Mouse (Mus musculus) heart, postnatal 0 days (tissue): Measurements from ENCODE around the gene Rcor2. TPM values are rescaled to one million over a fixed set of nuclear protein-coding genes. Genes with fewer than 3 reads are reported as not detected.

Source experiments
- ATAC-seq: fragments of 200-750 bp; cut with Nextera tagmentation; 2 replicates; pipeline ENCODE4 v1.8.0; 2017; ENCODE audit warnings: low read depth, moderate number of reproducible peaks, moderate library complexity; ENCODE audit not compliant: insufficient read depth
- DNase-seq: peaks from one replicate; pipeline ENCODE4 v3.0.0-alpha.2; 2016; ENCODE audit warnings: low spot score
- H3K27ac ChIP-seq: fragments of 300-500 bp; sonication (generic); 2 replicates; pipeline ENCODE4 v1.5.1; 2014; ENCODE audit warnings: low read depth, mild to moderate bottlenecking
- H3K27me3 ChIP-seq: fragments of 300-500 bp; sonication (generic); 2 replicates; pipeline ENCODE4 v1.6.1; 2014; ENCODE audit warnings: low read length, mixed read lengths; ENCODE audit not compliant: control insufficient read depth, insufficient read depth
- H3K36me3 ChIP-seq: fragments of 300-500 bp; sonication (generic); replicated peaks from 2 replicates; pipeline ENCODE4 v1.6.1; 2014; ENCODE audit warnings: low read length, mixed read lengths; ENCODE audit not compliant: control insufficient read depth, insufficient read depth
- H3K4me1 ChIP-seq: fragments of 300-500 bp; sonication (generic); 2 replicates; pipeline ENCODE4 v1.6.1; 2014; ENCODE audit warnings: antibody characterized with exemption; ENCODE audit not compliant: control insufficient read depth, insufficient read depth
- H3K4me2 ChIP-seq: fragments of 300-500 bp; sonication (generic); 2 replicates; pipeline ENCODE4 v1.6.1; 2014; ENCODE audit warnings: low read depth, mild to moderate bottlenecking, low read length, moderate library complexity
- H3K4me3 ChIP-seq: fragments of 300-500 bp; sonication (generic); 2 replicates; pipeline ENCODE4 v1.5.1; 2014; ENCODE audit warnings: low read depth, low read length
- H3K9ac ChIP-seq: fragments of 300-500 bp; sonication (generic); replicated peaks from 2 replicates; pipeline ENCODE4 v1.6.1; 2014; ENCODE audit warnings: low read depth, low read length, mixed read lengths
- H3K9me3 ChIP-seq: fragments of 300-500 bp; sonication (generic); replicated peaks from 2 replicates; pipeline ENCODE4 v1.6.1; 2016; ENCODE audit warnings: low read length; ENCODE audit not compliant: control insufficient read depth
- CTCF ChIP-seq: IDR thresholded peaks from 2 replicates; pipeline ENCODE4 v1.5.1; 2016; ENCODE audit warnings: antibody characterized with exemption, control low read depth, low read depth
- EP300 ChIP-seq: IDR thresholded peaks from 2 replicates; pipeline ENCODE4 v1.6.1; 2016; ENCODE audit warnings: antibody characterized with exemption, low read depth
- WGBS: fragments of 180-500 bp; shearing (Covaris S2); extraction: QIAGEN DNeasy Blood & Tissue Kit; methylation state at CpG from one replicate; pipeline ENCODE4 v1.1.7; 2014; 5-methylcytosine and 5-hydroxymethylcytosine counted together
- polyA plus RNA-seq: library from polyadenylated mRNA; unstranded; fragments of >200 nt; fragmentation: Nextera tagmentation; extraction: Ambion mirVana; gene quantifications from 2 replicates; pipeline ENCODE4 v1.2.1, GENCODE M21; 2015
- total RNA-seq: library from RNA; depleted of rRNA; stranded (reverse); fragments of >200 nt; gene quantifications from 2 replicates; pipeline ENCODE4 v1.2.3, GENCODE M21; 2014; ENCODE audit warnings: low replicate concordance

Gene Rcor2
- total and polyA plus RNA-seq, 2 experiments from 2014 or later, result 9.7 to 40.0 TPM

DNA sequence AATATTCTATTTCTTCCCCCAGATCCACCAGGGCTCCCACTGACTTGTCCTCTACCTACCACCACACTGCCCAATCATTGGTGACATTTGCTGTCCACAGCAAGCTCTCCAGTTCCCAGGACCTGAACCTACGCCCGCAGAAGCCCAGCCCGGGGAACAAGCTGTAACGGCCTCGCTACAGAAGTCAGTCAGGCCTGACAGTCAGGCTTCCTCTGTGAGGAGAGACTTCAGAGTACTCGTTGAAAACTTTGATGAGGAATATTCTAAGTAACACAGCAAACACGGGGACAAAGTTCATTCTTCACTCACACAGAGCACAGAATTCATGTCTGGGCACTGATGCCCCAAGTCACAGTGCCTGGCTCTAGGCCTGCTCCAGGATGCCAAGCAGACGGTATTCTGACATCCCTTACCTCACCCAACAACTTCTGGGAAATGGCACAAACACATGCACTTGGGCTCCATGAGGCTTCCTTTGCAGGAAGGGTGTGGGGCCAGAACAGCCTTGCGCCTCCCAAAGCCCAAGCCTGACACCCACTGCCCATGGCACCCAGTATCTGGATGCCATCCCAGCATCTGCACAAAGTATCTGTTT, 41.9 kb upstream of the Rcor2 start:
- no peak for TF ChIP-seq EP300
- no peak for TF ChIP-seq CTCF
- H3K27me3 ChIP-seq, result no peaks in the 10 kb centered on the region
- no peak overlapping the region for H3K4me3 ChIP-seq
- ATAC-seq (no peak), DNase-seq (no peak)
- H3K27ac ChIP-seq, result no peak overlapping the region
- H3K4me2 ChIP-seq, result no peak overlapping the region
- 77% methylated on average over 9 of the region's 9 CpGs for WGBS
- no peak overlapping the region for H3K9ac ChIP-seq
- H3K9me3 ChIP-seq, result no peaks in the 10 kb centered on the region
- no peaks in the 10 kb centered on the region for H3K4me1 ChIP-seq
- peaks cover 46% of the 10 kb centered on the region for H3K36me3 ChIP-seq

DNA sequence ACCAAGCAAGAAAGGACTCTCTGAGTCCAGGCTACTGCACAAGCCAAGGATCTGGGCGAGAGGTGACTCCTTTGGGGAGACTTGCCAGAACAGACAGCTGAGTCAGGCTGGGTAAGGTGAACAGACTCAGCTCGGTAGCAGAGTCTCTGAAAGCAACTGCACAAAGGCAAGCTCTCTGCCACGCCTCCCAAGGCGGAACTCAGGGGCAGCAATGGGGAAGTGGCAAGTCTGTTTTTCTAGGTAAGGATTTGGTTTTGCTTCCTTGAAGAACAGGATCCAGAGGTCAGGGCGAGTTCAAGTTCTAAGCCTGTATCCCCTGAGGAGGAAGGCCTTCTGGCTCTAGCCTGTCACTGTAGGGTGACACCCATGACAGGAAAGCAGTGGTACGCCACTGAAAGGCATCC, 40.6 kb upstream of the Rcor2 start:
- TF ChIP-seq EP300 (no peak), CTCF (no peak)
- no peak for ATAC-seq
- Histone ChIP-seq H3K36me3 (peaks cover 60% of the 10 kb centered on the region), H3K9me3 (no peaks in the 10 kb centered on the region), H3K4me1 (no peaks in the 10 kb centered on the region), H3K9ac (no peak overlapping the region), H3K4me3 (no peak overlapping the region), H3K4me2 (no peak overlapping the region), H3K27ac (no peak overlapping the region), H3K27me3 (no peaks in the 10 kb centered on the region)
- no peak for DNase-seq
- WGBS, result 72% methylated on average over 6 of the region's 6 CpGs

DNA sequence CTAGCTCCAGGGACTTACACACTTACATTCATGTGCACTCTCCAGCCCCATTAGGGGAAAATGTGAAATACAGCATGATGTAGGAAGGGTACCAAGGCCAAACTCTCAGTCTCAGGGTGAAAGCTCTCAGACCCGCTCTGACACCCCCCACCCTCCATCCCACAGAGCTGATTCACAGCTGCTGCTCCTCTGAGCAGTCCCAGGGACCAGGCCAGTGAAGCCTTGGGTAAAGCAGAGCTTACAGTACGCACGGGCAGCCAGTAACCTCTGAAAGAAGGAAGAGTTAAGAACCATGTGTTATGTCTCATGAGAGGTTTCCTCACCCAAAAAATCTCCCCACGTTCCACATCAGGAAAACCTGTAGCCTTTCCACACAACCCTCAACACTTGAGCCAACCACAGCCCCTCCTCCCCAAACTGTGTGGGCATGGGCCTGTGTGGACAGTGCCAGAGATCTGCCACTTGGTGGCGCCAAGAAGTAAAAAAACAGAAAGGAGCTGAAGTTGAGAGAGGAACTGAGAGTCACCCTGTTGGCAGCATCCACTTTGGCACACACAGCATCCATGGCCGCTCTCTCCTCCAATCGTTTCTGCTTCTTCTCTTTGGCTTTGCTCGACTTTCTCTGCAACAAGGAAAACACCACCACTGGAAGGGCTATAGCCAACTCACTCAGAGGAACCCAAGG, 32.4 kb upstream of the Rcor2 start:
- TF ChIP-seq CTCF (peak; percentile 77), EP300 (no peak)
- Histone ChIP-seq H3K9me3 (no peaks in the 10 kb centered on the region), H3K4me2 (no peak overlapping the region), H3K27me3 (no peaks in the 10 kb centered on the region), H3K4me3 (no peak overlapping the region), H3K9ac (no peak overlapping the region), H3K4me1 (peaks cover 8% of the 10 kb centered on the region; the same call in 1 of the 2 replicates), H3K27ac (no peak overlapping the region), H3K36me3 (peaks cover 66% of the 10 kb centered on the region)
- 55% methylated on average over 8 of the region's 8 CpGs for WGBS
- peak; percentile 68 for DNase-seq
- peak; percentile 84 for ATAC-seq

DNA sequence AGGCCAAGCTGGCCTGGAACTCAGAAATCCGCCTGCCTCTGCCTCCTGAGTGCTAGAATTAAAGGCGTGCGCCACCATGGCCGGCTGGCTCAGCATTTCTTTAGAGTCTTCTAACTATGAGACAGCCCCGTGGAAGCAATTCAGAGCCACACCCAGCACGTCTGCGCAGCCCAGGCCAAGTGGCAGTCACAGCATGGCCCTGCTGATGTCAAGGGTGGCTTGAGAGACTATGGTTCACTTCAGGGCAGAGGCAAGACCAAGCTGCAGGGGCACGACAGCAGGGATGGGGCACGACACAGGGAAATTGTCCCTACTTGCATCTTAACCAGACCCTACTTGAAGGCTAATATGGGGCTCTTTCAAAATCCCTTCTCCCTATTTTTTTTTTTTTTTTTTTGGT, 31.7 kb upstream of the Rcor2 start:
- ATAC-seq, result no peak
- TF ChIP-seq CTCF (no peak), EP300 (no peak)
- H3K4me1 ChIP-seq, result peaks cover 15% of the 10 kb centered on the region
- H3K27ac ChIP-seq, result no peak overlapping the region
- H3K36me3 ChIP-seq, result peaks cover 59% of the 10 kb centered on the region
- no peak overlapping the region for H3K9ac ChIP-seq
- no peaks in the 10 kb centered on the region for H3K27me3 ChIP-seq
- no peak for DNase-seq
- H3K4me3 ChIP-seq, result no peak overlapping the region
- H3K4me2 ChIP-seq, result no peak overlapping the region
- 94% methylated on average over 9 of the region's 9 CpGs for WGBS
- no peaks in the 10 kb centered on the region for H3K9me3 ChIP-seq

DNA sequence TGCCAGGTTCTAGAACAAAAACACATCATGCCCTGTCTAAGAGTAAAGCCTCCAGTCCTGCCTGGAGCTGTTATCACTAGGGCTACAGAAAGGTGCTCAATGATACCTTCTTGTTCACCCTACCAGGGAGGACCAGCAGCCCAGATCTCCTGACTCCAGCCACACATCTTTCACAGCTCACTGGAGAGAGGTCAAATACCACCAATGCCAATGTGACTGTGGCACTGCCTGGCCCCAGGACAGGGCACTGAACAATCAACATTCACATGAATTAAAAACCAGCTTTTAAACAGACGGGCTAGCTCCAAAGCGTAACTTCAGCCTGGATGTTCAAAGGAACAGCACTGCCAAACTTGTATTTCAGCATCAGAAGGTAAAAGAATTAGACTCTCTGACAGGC, 31.1 kb upstream of the Rcor2 start:
- Histone ChIP-seq H3K36me3 (peaks cover 53% of the 10 kb centered on the region), H3K27me3 (no peaks in the 10 kb centered on the region), H3K9me3 (no peaks in the 10 kb centered on the region), H3K4me3 (no peak overlapping the region), H3K27ac (no peak overlapping the region), H3K4me2 (no peak overlapping the region), H3K4me1 (peaks cover 15% of the 10 kb centered on the region), H3K9ac (no peak overlapping the region)
- WGBS, result 93% methylated on average over 2 of the region's 2 CpGs
- no peak for ATAC-seq
- DNase-seq, result no peak
- TF ChIP-seq EP300 (no peak), CTCF (no peak)
